Mouse (Mus musculus): ENCODE measurements around the gene Gm21860.
A peak's percentile ranks its signal among the peaks of the same experiment; 100 is the strongest.
"Not testable (repeated sequence)": the region's sequence is repeated elsewhere in the genome, so short reads cannot be mapped to it uniquely, and the experiment has no call there.

Gene Gm21860

DNA sequence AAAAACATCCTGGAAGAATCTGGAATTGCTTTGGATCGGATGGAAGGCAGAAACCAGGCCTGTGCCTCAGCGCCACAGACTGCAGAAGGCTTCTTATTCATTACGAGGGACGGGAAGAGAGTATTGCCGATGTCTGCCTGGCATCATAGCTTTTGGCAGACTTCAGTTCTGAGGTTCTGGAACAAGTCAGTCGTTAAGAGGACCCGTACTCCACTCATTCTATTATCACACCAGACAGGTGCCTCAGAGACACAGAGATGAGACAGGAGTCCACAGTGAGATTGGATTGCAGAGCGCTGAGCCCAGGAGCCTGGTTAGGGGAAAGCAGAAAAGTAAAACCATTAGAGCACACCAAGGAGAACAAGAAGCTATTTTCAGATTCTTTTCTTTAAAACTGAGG lies at the start of gene Gm21860:
TSS of gene Gm21860 (minus strand) at position 101 of the 400 bp plus-strand sequence.
- not testable (repeated sequence) for DNase-seq

DNA sequence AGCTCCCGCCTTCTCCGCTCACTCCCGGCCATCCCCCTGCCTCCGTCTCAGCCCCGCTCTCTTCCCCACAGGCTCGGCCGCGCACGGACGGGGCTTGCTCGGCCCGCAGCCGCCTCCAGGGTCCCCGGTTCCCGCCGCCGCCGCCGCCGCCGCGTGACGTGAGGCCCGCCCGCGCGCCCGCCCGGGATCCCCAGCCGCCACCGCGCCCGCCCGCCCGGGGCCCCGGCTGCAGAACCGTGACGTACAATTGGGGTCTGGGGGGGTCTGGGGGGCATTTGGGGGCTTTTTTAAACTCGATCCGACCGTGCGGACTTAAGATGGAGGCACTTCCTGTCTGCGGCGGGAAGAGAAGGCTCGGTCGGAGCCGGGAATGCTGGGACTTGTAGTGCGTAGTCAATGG lies 29.8 kb upstream of the Gm21860 start, which contains the start of gene Gm47283:
TSS of gene Gm47283 (plus strand) at position 301 of the 400 bp plus-strand sequence.
- DNase-seq, result not testable (repeated sequence)

DNA sequence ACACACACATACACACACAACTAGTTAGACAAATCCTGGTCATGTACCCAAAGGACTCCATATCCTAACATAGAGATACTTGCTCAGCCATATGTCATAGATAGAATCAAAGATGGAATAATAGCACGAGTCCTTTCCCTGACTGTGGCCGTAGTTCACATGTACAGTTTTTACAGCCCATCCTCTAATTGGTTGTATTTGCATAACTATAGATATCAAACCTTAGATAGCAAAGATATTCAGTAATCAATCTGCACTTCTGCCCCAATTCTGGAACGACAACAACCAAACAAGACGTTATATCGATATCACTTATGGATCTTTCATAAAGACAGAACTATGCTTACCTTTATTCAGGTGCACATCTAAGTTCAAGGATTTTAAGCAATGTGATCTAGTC lies 9.4 kb downstream of the Gm21860 start:
- DNase-seq, result peak; percentile 33

DNA sequence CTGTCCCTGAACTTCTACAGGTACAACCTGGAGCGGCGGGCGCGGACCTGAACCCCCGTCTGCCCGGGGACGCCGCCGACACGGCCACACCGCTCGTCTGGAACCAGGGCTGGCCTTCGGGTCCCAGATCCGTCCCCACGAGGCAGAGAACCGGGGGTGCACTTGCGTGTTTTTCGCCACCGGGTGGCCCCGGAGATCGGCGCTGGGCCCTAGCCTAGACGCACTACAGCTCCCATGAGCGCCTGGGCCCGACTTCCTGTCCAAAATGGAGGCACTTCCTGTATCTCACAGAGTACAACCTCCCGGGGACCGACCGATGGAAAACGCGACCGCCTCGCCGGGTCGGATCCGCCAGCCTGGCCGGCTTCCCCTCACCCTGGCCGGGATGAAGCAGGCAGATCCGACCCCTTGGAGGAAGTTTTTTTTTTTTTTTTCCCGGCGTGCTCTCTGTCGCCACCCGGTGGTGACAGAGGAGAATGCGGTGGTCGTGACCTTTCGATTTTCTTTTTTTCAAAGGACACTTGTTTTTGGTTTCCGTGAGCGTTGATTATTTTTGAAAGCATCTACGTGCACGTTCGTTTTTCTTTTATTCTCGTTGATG lies 10.1 kb downstream of the Gm21860 start:
- DNase-seq, result peak; percentile 99

DNA sequence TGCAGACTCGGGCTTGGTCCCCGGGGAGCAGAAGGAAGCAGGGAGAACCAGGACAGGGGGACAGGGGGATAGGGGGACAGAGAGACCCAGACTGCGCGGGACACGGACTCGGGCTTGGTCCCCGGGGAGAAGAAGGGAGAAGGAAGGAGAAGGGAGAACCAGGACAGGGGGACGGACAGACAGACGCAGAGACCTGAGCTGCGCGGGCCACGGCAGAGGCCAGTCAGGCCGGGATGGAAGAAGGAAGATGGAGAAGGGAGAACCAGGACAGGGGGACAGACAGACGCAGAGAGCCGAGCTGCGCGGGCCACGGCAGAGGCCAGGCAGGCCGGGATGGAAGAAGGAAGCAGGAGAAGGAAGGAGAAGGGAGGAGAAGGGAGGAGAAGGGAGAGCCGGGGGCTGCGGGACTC lies 10.8 kb downstream of the Gm21860 start:
- no peak for DNase-seq

DNA sequence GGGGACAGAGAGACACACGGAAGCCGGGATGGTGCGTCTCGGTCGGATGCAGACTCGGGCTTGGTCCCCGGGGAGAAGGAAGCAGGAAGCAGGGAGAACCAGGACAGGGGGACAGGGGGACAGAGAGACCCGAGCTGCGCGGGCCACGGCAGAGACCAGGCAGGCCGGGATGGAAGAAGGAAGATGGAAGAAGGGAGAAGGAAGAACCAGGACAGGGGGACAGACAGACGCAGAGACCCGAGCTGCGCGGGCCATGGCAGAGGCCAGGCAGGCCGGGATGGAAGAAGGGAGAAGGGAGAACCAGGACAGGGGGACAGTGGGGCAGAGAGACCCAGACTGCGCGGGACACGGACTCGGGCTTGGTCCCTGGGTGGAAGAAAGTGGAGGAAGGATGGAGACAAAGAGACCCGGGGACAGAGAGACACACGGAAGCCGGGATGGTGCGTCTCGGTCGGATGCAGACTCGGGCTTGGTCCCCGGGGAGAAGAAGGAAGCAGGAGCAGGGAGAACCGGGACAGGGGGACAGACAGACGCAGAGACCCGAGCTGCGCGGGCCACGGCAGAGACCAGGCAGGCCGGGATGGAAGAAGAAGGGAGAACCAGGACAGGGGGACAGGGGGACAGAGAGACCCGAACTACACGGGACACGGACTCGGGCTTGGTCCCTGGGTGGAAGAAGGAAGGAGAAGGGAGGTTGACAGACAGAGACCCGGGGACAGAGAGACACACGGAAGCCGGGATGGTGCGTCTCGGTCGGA lies 11.4 kb downstream of the Gm21860 start:
- DNase-seq, result peak; percentile 74

DNA sequence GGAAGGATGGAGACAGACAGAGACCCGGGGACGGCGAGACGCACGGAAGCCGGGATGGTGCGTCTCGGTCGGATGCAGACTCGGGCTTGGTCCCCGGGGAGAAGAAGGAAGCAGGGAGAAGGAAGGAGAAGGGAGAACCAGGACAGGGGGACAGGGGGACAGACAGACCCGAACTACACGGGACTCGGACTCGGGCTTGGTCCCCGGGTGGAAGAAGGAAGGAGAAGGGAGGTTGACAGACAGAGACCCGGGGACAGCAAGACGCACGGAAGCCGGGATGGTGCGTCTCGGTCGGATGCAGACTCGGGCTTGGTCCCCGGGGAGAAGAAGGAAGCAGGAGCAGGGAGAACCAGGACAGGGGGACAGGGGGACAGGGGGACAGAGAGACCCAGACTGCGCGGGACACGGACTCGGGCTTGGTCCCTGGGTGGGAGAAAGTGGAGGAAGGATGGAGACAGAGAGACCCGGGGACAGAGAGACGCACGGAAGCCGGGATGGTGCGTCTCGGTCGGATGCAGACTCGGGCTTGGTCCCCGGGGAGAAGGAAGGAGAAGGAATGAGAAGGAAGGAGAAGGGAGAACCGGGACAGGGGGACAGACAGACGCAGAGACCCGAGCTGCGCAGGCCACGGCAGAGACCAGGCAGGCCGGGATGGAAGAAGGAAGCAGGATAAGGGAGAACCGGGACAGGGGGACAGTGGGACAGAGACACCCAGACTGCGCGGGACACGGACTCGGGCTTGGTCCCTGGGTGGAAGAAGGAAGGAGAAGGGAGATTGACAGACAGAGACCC lies 12.2 kb downstream of the Gm21860 start:
- DNase-seq, result peak; percentile 66

DNA sequence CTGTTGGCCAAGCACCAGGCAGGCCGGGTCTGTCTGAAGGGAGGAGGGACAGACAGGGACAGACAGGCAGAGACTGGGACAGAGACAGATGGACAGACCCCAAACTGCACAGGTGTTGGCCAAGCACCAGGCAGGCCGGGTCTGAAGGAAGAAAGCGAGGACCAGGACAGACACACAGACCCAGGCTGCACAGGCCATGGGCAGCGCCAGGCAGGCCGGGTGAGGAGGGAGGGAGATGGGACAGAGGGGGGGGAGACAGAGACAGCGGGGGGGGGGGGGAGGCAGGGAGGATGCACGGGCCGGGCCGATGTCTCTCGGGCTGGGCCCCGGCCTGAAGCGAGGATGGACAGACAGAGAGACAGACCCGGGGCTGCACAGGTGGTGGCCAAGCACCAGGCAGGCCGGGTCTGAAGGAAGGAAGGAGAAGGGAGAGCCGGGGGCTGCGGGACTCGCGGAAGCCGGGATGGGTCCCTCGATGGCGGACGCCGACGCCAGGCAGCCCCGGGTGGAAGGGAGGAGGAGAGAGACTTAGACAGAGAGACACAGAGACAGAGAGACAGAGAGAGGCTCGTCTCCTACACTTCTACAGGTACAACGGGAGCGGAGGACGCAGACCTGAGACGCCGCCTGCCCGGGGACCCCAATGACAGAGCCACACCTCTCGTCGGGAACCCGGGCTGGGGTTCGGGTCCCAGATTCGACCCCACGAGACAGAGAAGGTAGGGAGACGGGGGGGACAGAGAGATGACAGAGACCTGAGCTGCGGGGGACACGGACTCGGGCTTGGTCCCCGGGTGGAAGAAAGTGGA lies 13.0 kb downstream of the Gm21860 start:
- peak; percentile 80 for DNase-seq

DNA sequence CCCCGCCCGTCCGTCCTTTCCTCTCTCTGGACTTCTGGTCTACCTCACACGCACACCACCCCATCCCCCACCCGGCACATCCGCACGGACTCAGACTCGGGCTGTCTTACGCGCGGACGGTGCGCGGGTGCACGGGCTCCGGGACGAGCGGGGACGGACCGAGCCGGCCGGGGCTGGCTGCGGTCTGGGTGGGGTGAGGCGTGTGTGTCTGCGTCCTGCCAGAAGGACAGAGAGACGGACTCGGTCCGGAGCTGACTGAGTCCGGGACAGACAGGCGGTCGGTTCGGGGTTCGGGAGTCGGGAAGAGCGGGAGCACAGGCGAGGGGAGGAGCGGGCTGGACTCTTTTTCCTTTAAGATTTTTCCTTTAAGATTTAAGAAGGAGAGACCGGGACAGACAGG lies 13.6 kb downstream of the Gm21860 start:
- DNase-seq, result peak; percentile 68

DNA sequence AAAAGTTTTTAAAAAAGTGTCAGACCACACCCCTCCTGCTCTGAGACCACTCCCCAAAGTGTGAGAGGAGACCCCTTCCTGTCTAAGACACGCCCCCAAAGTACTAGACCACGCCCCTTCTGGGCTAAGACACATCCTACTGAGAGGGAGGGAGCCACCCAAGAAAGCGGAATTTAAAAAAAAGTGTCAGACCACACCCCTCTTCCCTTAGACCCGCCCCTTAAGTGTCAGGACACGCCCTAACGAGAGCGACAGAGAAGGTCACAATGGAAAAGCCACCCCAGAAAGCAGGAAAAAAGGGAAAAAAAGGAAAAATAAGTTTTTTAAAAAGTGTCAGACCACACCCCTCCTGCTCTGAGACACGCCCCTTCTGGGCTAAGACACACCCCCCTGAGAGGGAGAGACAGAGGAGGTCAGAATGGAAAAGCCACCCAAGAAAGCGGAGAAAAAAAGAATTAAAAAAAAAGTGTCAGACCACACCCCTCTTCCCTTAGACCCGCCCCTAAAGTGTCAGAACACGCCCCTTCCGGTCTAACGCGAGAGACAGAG lies 14.5 kb downstream of the Gm21860 start:
- DNase-seq, result peak; percentile 74

DNA sequence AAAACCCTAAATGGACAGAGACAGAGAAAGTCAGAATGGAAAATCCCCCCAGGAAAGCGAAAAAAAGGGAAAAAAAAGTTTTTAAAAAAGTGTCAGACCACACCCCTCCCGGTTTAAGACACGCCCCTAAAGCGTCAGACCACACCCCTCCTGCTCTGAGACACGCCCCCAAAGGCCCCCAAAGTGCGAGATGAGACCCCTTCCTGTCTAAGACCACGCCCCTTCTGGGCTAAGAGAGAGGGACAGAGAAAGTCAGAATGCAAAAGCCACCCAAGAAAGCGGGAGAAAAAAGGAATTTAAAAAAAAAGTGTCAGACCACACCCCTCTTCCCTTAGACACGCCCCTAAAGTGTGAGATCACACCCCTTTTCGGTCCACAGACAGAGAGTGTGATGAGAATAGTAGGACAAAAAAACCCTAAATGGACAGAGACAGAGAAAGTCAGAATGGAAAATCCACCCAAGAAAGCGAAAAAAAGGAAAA lies 15.0 kb downstream of the Gm21860 start:
- peak; percentile 70 for DNase-seq

DNA sequence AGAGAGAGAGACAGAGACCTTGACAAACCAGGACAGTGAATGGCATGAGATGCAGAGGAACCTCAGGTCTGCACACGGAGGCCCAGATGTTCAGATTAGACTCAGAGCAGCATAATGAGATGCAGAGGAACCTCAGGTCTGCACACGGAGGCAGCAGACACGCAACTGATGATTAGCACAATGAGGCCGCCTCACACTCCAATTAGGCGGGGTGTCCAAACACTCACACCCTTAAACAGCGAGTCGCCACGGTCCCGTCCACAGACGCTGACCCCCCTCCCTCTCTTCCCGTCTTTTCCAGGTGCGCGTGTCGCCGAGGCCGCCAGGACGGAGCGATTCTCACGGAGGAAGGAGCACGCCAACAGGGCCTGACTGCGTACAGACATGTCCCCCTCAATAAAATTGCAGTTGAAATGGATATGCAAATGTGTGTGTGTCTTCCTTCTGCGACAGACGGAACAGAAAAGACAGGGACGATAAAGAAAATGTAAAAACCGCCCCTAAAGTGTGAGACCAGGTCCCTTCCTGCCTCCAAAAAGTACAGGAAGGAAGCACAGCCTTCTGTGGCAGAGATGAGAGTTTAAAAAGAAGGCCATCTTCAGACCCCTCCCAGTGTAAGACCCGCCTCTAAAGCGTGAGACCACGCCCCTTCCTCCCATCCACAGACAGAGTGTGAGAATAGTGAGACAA lies 15.6 kb downstream of the Gm21860 start:
- peak; percentile 68 for DNase-seq

DNA sequence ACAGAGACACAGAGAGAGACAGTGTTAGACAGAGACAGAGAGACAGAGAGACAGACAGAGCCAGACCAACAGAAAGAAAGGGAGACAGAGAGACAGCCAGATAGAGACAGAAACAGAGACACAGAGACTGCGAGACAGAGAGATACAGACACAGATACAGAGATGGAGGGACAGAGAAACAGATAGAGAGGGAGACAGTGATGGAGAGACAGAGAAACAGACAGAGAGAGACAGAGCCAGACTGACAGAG lies 16.3 kb downstream of the Gm21860 start:
- peak; percentile 16 for DNase-seq

DNA sequence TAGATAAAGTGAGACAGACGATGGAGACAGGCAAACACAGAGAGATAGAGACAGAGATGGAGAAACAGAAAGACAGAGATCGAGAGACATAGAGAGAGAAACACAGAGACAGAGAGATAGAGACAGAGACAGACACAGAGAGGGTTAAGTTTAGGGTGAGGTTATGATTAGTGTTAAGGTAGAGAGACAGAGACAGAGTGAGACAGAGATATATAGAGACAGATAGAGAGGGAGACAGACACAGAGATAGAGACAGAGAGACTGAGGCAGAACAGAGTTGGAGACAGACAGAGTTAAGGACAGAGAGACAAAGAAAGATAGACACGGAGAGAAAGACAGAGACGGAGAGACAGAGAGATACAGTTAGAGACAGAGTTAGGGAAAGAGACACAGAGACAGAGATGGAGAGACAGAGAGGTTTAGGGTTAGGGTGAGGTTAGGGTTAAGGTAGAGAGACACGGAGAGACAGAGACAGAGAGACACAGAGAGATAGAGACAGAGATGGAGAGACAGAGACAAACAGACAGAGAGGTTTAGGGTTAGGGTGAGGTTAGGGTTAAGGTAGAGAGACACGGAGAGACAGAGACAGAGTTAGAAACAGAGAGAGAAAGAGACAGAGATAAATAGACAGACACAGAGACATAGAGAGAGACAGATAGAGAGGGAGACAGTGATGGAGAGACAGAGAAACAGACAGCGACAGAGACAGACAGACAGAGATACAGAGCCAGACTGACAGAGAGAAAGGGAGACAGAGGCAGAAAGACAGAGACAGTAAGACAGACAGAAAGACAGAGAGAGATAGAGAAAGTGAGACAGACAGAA lies 16.8 kb downstream of the Gm21860 start:
- DNase-seq, result peak; percentile 12

DNA sequence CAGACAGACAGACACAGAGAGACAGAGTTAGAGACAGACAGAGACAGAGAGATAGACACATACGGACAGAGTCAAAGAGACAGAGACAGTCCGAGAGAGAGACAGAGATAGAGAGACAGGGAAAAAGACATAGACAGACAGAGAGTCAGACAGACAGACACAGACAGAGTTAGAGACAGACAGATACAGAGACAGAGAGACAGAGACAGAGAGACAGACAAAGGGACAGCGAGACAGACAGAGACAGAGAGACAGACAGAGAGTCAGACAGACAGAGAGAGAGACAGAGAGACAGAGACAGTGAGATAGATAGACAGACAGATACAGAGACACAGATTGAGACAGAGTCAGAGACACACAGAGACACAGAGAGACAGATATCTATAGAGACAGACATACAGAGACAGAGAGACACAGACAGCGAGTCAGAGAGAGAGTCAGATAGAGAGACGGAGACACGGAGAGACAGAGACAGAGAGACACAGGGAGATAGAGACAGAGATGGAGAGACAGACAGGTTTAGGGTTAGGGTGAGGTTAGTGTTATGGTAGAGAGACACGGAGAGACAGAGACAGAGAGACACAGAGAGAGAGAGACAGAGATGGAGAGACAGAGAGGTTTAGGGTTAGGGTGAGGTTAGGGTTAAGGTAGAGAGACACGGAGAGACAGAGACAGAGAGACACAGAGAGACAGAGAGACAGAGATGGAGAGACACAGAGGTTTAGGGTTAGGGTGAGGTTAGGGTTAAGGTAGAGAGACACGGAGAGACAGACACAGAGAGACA lies 18.2 kb downstream of the Gm21860 start:
- DNase-seq, result not testable (repeated sequence)

DNA sequence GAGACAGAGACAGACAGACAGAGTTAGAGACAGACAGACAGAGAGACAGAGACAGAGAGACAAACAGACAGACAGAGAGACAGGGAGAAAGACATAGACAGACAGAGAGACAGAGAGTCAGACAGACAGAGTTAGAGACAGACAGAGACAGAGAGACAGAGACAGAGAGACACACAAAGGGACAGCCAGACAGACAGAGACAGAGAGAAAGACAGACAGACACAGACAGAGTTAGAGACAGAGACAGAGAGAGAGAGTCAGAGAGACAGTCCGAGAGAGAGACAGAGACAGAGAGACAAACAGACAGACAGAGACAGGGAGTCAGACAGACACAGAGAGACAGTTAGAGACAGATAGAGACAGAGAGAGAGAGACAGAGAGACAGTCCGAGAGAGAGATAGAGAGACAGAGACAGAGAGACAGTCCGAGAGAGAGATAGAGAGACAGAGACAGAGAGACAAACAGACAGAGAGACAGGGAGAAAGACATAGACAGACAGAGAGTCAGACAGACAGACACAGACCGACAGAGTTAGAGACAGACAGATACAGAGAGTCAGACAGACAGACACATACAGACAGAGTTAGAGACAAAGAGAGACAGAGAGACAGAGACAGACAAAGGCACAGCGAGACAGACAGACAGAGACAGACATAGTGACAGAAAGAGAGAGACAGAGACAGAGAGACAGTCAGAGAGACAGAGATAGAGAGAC lies 19.3 kb downstream of the Gm21860 start:
- DNase-seq, result not testable (repeated sequence)

DNA sequence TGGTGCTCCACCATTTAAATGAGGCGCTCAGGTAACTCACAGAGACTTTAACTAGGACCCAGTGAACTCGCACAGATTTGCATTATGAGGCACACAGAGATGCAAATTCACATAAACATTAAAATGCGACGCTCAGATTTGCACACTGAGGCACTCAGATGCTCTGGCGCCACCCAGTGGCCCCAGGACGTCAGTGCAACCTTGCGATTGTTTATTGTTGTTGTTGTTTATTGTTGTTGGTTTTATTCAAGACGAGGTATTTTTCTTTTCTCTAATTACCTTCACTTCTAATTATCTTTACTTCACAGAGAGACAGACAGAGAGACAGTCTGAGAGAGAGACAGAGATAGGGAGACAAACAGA lies 20.3 kb downstream of the Gm21860 start:
- DNase-seq, result peak; percentile 42

DNA sequence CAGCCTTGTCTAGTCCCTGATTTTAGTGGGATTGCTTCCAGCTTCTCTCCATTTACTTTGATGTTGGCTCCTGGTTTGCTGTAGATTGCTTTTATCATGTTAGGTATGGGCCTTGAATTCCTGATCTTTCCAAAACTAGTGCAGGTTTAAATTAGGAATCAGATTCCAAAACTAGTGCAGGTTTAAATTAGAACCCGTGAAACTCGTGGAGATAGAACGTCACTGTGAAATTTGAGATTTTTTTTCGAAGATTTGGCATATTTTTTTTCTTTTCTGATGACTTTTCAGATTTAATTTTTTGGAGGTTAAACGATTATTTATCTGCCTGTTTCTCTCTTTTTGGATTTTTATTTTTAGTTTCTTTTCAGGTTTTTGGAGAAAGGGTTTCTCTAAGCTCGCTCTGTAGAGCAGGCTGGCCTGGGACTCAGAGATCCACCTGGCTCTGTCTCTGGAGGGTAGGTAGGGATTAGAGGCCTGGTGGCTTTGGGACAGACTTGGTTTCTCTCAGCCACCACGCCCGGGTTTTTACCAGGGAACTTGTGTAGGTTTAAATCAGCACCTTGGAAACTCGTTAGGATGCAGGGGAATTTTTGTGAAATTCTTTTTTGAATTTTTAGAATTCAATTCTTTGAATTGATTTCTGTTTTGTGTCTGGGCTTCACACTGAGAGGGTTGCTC lies 20.8 kb downstream of the Gm21860 start:
- peak; percentile 62 for DNase-seq

DNA sequence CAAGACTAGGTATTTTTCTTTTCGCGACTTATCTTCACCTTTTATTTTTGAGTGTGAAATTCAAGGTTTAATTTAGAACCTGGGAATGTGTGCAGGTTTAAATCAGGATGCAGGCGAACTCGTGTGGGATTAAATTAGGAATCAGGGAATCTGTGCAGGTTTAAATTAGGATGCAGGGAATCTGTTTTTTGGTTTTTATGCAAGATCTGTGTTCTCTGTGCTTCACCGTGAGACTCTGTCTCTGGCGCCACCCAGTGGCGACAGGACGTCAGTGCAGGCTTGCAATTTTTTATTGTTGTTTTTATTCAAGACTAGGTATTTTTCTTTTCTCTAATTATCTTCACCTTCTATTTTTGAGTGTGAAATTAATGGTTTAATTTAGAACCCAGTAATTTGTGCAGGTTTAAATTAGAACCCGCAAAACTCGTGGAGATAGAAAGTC lies 22.5 kb downstream of the Gm21860 start:
- peak; percentile 69 for DNase-seq

Data from cerebellum, adult 9-11 months (tissue).